Mouse (Mus musculus) layer of hippocampus, postnatal 25 days (tissue): ENCODE results near the gene Syn3. TPM values are rescaled to one million over a fixed set of nuclear protein-coding genes. Genes with fewer than 3 reads are reported as not detected.

ENCODE experiments used
- DNase-seq, 2 experiments: peaks; one replicate each; pipeline ENCODE4 v3.0.0; 2022; ENCODE audit warnings: mixed read lengths in 2 of 2, low spot score in 1 of 2; ENCODE audit errors: extremely low spot score in 1 of 2
- total RNA-seq, 2 experiments: library from RNA; stranded (reverse); gene quantifications; 2 replicates each; pipeline ENCODE4 v1.2.3; 2021

Syn3 gene
- total RNA-seq, 2 experiments from 2014 or later, result 19.5 to 23.8 TPM

DNA sequence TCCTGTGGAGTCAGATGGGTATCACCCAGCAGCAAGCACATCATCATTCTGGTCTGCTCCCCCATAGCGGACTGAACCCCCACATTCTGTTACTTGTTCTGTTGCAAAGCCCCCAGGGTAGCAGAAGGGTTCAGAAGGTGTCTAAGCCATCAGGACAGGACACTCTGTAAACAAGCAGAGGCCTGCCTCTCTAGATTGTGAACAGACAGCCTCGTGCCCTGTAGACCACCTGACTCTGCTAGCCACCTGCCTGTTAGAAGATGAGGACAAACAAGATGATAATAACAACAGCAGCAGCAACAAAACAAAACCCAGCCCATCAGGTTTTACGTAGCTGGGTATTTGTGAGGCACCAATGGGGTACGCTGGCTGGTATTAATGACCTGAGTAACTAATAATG, 156.5 kb downstream of the Syn3 start:
- DNase-seq, result no peak

GRCm38 (mm10) chr10:86341589-86341988, 157.1 kb downstream of the Syn3 start:
- DNase-seq, result no peak

DNA sequence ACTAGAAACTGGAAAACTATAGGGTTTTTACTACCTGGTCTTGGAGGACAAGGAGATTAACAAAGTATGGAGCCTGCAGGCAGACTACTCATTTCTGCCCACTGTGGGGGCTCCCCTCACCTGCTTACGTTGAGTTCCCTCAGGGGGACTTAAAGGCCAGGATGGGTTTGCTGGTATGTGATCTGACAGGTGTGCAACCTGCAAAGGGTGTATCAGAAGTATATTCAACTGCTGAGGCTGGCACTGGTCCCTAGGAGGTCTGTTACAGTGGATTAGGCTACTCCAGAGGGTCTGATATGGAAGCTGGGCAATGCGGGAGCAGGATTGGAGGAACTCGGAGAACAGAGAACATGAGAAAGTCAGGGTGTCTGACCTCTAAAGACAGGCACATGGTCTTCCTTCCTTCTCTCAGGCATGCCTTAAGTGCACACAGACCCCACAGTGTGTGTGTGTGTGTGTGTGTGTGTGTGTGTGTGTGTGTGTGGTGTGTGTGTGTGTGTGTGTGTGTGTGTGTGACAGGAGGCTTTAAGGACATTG, 157.6 kb downstream of the Syn3 start:
- DNase-seq, result no peak

- DNase-seq, result no peak
Measured at GRCm38 (mm10) chr10:86340421-86340820, 158.3 kb downstream of the Syn3 start.

DNA sequence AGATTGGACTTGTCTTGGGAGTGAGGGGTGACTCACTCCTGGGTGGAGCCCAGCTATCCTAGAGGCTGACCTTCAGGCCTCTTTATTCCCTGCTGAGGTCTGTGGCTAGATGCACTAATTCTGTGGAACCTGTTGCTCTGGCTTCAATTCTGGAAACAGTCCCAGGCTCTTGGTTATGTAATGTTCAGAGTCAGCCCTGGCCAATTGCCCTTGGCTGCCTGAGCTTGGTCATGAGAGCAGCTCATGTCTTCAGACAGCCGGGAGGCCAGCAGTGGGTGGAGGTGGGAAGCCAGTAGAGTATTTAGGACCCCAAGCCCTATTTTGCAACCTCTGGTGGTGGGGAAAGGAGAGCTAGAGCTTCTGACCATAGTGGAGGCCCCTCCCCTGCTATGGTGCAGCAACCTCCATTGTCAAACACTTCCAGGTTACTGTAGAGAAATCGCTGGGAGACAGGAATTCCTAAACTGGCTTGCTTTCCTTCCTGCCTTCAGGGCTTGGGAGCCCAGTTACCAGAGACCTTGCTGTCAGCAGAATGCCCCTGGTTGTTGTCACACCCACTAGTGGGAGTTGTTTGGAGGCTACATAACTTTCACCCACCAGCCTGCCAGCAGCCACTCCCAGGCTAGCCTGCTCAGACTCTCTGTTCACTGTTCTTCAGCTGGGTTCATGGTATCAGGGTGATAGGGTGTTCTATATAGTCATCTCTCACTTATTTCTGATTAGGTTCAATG, 158.9 kb downstream of the Syn3 start:
- DNase-seq, result peak in 1 of 2 experiments; percentile 33

- DNase-seq, result no peak
Measured at GRCm38 (mm10) chr10:86339121-86339520, 159.6 kb downstream of the Syn3 start.

DNA sequence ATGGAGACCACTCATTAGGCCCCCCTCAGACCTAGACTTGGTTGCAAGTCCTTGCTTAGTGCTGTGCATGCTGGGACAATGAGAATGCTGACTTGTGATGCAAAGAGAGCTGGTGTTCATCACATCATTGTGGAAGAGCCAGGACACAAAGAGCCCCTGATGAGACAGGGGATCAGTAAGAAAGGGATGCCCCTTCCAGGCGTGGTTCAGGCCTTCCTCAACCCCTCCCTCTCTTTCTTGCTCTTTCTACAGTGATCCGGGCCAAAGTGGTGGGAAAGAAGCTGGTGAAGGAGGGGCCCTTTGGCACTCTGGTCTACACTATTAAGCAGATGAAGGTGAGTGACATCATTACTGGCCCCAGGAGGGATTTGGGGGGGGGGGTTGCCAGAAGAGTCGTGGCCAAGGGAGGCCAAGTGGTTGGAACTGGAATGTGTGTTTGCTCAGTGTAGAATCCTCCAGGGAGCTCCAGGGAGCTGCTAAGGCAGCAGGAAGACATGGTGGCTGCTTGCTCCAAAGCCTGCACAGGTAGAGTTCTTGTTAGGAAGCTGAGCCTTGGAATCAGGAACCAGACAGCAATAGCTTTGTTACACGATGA, 160.5 kb downstream of the Syn3 start:
- DNase-seq, result no peak

- no peak for DNase-seq
Measured at GRCm38 (mm10) chr10:86337239-86337638, 161.5 kb downstream of the Syn3 start.

DNA sequence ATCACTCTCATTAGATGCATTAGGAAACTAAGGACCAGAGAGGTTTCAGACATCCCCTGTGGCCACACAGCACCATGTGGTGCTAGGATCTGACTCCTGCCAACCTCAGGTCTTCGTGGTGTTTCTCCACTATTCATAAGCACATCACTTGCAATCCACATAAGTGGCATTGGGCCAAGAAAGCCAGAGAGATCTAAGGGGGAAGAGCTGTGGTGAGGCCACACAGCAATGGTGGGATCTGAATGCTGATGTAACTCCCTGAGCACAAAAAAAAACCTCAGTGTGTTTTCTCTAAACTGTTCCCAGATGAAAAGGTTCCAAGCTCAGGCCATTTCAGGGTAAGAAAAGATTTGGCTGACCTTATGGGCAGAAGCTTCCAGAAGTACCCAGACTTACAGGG, 162.2 kb downstream of the Syn3 start:
- no peak for DNase-seq

- DNase-seq, result no peak
Measured at GRCm38 (mm10) chr10:86334581-86334980, 164.1 kb downstream of the Syn3 start.

GRCm38 (mm10) chr10:86332942-86333341, 165.8 kb downstream of the Syn3 start:
- DNase-seq, result no peak

DNA sequence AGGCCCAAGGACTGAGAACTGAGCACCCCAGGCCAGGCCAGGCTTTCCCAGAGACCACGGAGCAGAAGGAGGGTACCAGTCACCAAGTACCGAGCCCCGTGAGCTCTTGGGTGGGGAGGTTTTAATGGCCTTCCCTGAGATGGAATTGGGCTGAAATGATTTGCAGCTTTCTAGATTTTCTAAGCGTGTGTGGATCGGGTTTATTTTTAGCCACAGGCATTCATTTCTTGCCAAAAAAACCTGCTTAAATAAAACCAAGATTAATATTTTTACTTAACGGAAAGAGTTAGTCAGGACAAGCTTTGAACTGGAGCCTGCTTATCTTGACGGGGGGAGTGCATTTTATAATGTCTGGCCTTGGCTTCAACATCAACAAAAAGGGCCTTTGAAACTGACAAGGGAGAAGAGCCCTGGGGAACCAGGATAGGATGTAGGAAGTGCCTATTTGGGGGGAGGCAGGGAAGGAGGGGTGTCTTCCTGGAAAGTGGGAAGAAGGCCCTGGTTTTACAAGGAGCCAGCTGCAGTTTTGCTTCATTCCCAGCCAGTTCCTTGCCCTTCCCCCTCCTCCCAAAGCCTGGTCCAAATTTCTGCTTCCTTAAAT, 166.9 kb downstream of the Syn3 start:
- no peak for DNase-seq

- no peak for DNase-seq
Measured at GRCm38 (mm10) chr10:86330993-86331680, 167.6 kb downstream of the Syn3 start.

DNA sequence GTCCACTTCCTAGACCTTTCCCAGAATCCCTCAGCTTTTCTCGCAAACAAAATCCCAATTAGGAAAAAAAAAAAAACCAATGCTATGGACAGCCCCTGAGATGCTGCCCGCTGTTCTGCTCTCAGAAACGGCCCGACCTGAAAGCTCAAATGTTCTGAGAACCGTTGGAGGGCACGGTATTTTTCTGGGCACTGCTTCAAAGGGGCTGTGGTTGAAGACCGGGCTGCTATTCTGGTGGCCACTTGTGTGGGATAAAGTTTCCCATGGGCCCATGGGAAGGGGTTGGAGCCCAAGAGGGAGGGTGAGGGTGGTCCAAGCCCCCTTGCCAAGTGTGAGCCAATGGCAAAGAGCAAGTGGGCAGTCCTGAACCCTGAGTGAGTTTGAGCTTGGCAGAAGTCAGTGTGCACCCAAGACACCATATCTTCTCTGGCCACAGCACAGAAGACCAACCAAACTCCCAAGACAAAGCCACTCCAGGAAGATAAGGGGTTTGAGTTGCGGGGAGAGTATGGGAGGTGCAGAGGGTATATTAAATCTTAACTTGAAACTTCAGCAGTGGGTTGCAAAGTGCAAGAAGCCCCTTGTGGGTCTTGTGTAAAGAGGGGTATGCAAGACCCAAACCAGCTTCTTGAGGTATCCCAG, 169.3 kb downstream of the Syn3 start:
- DNase-seq, result no peak

DNA sequence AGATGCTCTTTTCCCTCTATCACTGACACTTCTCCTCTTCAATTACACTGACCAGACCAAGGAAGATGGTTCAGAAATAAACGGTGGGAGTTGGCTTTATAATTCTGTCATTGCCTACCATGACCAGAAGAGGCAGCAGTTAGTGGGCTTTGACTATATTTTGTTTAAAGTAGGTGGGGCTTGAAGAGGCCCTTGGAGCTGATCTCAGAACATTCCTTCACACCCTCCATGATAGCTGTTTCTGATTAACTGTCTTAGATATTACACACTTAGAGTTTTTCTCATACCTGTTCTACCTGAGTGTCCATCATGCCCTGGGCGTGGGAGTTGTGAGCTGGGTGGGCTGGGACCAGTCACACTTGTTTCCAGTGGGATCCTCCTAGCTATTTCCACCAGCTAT, 170.0 kb downstream of the Syn3 start:
- DNase-seq, result no peak

GRCm38 (mm10) chr10:86328143-86328542, 170.6 kb downstream of the Syn3 start:
- DNase-seq, result no peak

GRCm38 (mm10) chr10:86325272-86325671, 173.4 kb downstream of the Syn3 start:
- DNase-seq, result no peak

- no peak for DNase-seq
Measured at GRCm38 (mm10) chr10:86323275-86323994, 175.3 kb downstream of the Syn3 start.

GRCm38 (mm10) chr10:86322006-86322405, 176.7 kb downstream of the Syn3 start:
- no peak for DNase-seq

DNA sequence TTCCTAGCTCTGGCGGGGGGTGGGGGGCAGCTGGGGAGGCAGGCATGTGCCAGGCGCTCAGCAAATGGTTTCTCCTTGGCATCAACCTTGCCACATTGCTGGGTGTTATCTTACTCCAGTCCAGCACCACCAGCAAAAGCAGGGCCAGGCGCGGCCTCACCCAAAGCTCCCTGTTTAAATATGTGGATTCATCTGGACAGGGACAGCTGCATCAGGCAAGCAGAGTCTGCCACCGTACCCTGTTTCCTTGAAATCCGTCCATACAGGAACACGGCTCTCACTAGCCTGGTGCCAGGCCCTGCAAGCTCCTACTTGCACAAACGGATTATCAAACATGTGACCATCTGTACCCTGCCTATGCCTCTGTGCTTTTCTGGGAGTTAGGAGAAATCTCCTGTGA, 177.5 kb downstream of the Syn3 start:
- no peak for DNase-seq
